Mouse (Mus musculus) midbrain, embryonic 16.5 days (tissue): ENCODE measurements around the gene Gm4871. TPM values are rescaled to one million over a fixed set of nuclear protein-coding genes. Genes with fewer than 3 reads are reported as not detected.
A peak's percentile ranks its signal among the peaks of the same experiment; 100 is the strongest.

Experiments
- ATAC-seq: fragments of 200-750 bp; cut with Nextera tagmentation; 2 replicates; pipeline ENCODE4 v1.8.0; 2017; ENCODE audit warnings: moderate TSS enrichment
- H3K27ac ChIP-seq: fragments of 300-500 bp; sonication (generic); 2 replicates; pipeline ENCODE4 v1.5.1; 2014; ENCODE audit warnings: mild to moderate bottlenecking, low read length, mixed read lengths
- H3K27me3 ChIP-seq: fragments of 300-500 bp; sonication (generic); 2 replicates; pipeline ENCODE4 v1.6.1; 2014; ENCODE audit warnings: low read depth, low read length, mixed read lengths; ENCODE audit not compliant: control insufficient read depth, insufficient read depth
- H3K36me3 ChIP-seq: fragments of 300-500 bp; sonication (generic); 2 replicates; pipeline ENCODE4 v1.6.1; 2014; ENCODE audit warnings: mild to moderate bottlenecking, low read length, moderate library complexity, mixed read lengths; ENCODE audit not compliant: control insufficient read depth, insufficient read depth
- H3K4me1 ChIP-seq: fragments of 300-500 bp; sonication (generic); 2 replicates; pipeline ENCODE4 v1.6.1; 2014; ENCODE audit warnings: mild to moderate bottlenecking, low read length, mixed read lengths; ENCODE audit not compliant: control insufficient read depth, insufficient read depth
- H3K4me2 ChIP-seq: fragments of 300-500 bp; sonication (generic); 2 replicates; pipeline ENCODE4 v1.6.1; 2014; ENCODE audit warnings: mild to moderate bottlenecking, low read length, mixed read lengths
- H3K4me3 ChIP-seq: fragments of 300-500 bp; sonication (generic); 2 replicates; pipeline ENCODE4 v1.5.1; 2014; ENCODE audit warnings: low read depth, mild to moderate bottlenecking, low read length, moderate library complexity, mixed read lengths
- H3K9ac ChIP-seq: fragments of 300-500 bp; sonication (generic); 2 replicates; pipeline ENCODE4 v1.6.1; 2014; ENCODE audit warnings: low read depth, low read length, mixed read lengths
- H3K9me3 ChIP-seq: fragments of 300-500 bp; sonication (generic); replicated peaks from 2 replicates; pipeline ENCODE4 v1.6.1; 2014; ENCODE audit warnings: mild to moderate bottlenecking, low read length, mixed read lengths; ENCODE audit not compliant: control insufficient read depth, poor library complexity, severe bottlenecking
- WGBS: fragments of 180-500 bp; shearing (Covaris S2); extraction: QIAGEN DNeasy Blood & Tissue Kit; methylation state at CpG from one replicate; pipeline ENCODE4 v1.1.7; 2014; 5-methylcytosine and 5-hydroxymethylcytosine counted together
- polyA plus RNA-seq: library from polyadenylated mRNA; unstranded; fragments of >200 nt; fragmentation: Nextera tagmentation; extraction: Ambion mirVana; gene quantifications from 2 replicates; pipeline ENCODE4 v1.2.1, GENCODE M21; 2015

Gene Gm4871
- polyA plus RNA-seq, 1 experiment from 2014 or later = not detected

- H3K4me1 ChIP-seq = no peaks in the 10 kb centered on the region
- H3K4me3 ChIP-seq = no peak overlapping the region
- no peaks in the 10 kb centered on the region for H3K27me3 ChIP-seq
- no peaks in the 10 kb centered on the region for H3K9me3 ChIP-seq
- no peaks in the 10 kb centered on the region for H3K36me3 ChIP-seq
- H3K4me2 ChIP-seq = no peak overlapping the region
- 90% methylated on average over 15 of the region's 15 CpGs for WGBS
- no peak overlapping the region for H3K27ac ChIP-seq
- no peak overlapping the region for H3K9ac ChIP-seq
- no peak for ATAC-seq
Observed at GRCm38 (mm10) chr5:145008878-145009659, 23.5 kb downstream of the Gm4871 start.

- Histone ChIP-seq H3K9ac (no peak overlapping the region), H3K27ac (no peak overlapping the region), H3K9me3 (no peaks in the 10 kb centered on the region), H3K36me3 (no peaks in the 10 kb centered on the region), H3K4me3 (no peak overlapping the region), H3K4me2 (no peak overlapping the region), H3K27me3 (no peaks in the 10 kb centered on the region), H3K4me1 (no peaks in the 10 kb centered on the region)
- WGBS = 89% methylated on average over 6 of the region's 6 CpGs
- ATAC-seq = no peak
Observed at GRCm38 (mm10) chr5:145005596-145005995, 27.0 kb downstream of the Gm4871 start.

GRCm38 (mm10) chr5:145004495-145004894 is 28.1 kb downstream of the Gm4871 start:
- 83% methylated on average over 9 of the region's 9 CpGs for WGBS
- Histone ChIP-seq H3K9me3 (no peaks in the 10 kb centered on the region), H3K27ac (no peak overlapping the region), H3K4me1 (no peaks in the 10 kb centered on the region), H3K4me2 (no peak overlapping the region), H3K36me3 (no peaks in the 10 kb centered on the region), H3K27me3 (no peaks in the 10 kb centered on the region), H3K4me3 (no peak overlapping the region), H3K9ac (no peak overlapping the region)
- ATAC-seq = no peak

- ATAC-seq = no peak
- no peaks in the 10 kb centered on the region for H3K4me1 ChIP-seq
- no peak overlapping the region for H3K4me2 ChIP-seq
- no peak overlapping the region for H3K4me3 ChIP-seq
- no peak overlapping the region for H3K9ac ChIP-seq
- H3K36me3 ChIP-seq = no peaks in the 10 kb centered on the region
- no peaks in the 10 kb centered on the region for H3K27me3 ChIP-seq
- 85% methylated on average over 3 of the region's 3 CpGs for WGBS
- H3K9me3 ChIP-seq = no peaks in the 10 kb centered on the region
- H3K27ac ChIP-seq = no peak overlapping the region
Observed at GRCm38 (mm10) chr5:145003362-145003761, 29.2 kb downstream of the Gm4871 start.

GRCm38 (mm10) chr5:144998491-144998890 is 34.1 kb downstream of the Gm4871 start:
- Histone ChIP-seq H3K9ac (no peak overlapping the region), H3K27me3 (no peaks in the 10 kb centered on the region), H3K4me1 (no peaks in the 10 kb centered on the region), H3K9me3 (no peaks in the 10 kb centered on the region), H3K27ac (no peak overlapping the region), H3K36me3 (no peaks in the 10 kb centered on the region), H3K4me3 (no peak overlapping the region), H3K4me2 (no peak overlapping the region)
- 32% methylated on average over 2 of the region's 2 CpGs for WGBS
- no peak for ATAC-seq

- H3K4me1 ChIP-seq = no peaks in the 10 kb centered on the region
- no peak overlapping the region for H3K9ac ChIP-seq
- no peaks in the 10 kb centered on the region for H3K9me3 ChIP-seq
- no peak overlapping the region for H3K4me2 ChIP-seq
- H3K27ac ChIP-seq = no peak overlapping the region
- 82% methylated on average over 5 of the region's 5 CpGs for WGBS
- ATAC-seq = no peak
- no peaks in the 10 kb centered on the region for H3K36me3 ChIP-seq
- H3K27me3 ChIP-seq = no peaks in the 10 kb centered on the region
- H3K4me3 ChIP-seq = no peak overlapping the region
Observed at GRCm38 (mm10) chr5:144990481-144990880, 42.1 kb downstream of the Gm4871 start.

GRCm38 (mm10) chr5:144990051-144990450 is 42.5 kb downstream of the Gm4871 start:
- H3K36me3 ChIP-seq = no peaks in the 10 kb centered on the region
- no peaks in the 10 kb centered on the region for H3K27me3 ChIP-seq
- H3K9ac ChIP-seq = no peak overlapping the region
- H3K4me2 ChIP-seq = no peak overlapping the region
- H3K4me1 ChIP-seq = no peaks in the 10 kb centered on the region
- H3K4me3 ChIP-seq = no peak overlapping the region
- no peak for ATAC-seq
- H3K9me3 ChIP-seq = no peaks in the 10 kb centered on the region
- no peak overlapping the region for H3K27ac ChIP-seq
- WGBS = 40% methylated on average over 2 of the region's 2 CpGs

GRCm38 (mm10) chr5:144989061-144989405 is 43.5 kb downstream of the Gm4871 start:
- Histone ChIP-seq H3K27me3 (no peaks in the 10 kb centered on the region), H3K4me1 (no peaks in the 10 kb centered on the region), H3K4me3 (no peak overlapping the region), H3K9ac (no peak overlapping the region), H3K36me3 (no peaks in the 10 kb centered on the region), H3K9me3 (no peaks in the 10 kb centered on the region), H3K4me2 (no peak overlapping the region), H3K27ac (no peak overlapping the region)
- no peak for ATAC-seq
- 94% methylated on average over 4 of the region's 4 CpGs for WGBS

- Histone ChIP-seq H3K27me3 (no peaks in the 10 kb centered on the region), H3K27ac (no peak overlapping the region), H3K4me1 (no peaks in the 10 kb centered on the region), H3K9me3 (no peaks in the 10 kb centered on the region), H3K4me3 (no peak overlapping the region), H3K36me3 (no peaks in the 10 kb centered on the region), H3K9ac (no peak overlapping the region), H3K4me2 (no peak overlapping the region)
- ATAC-seq = peak; percentile 68; the same call in 1 of the 2 replicates
- 48% methylated on average over 9 of the region's 9 CpGs for WGBS
Observed at GRCm38 (mm10) chr5:144988340-144989060, 44.1 kb downstream of the Gm4871 start.
